Mouse (Mus musculus): ENCODE measurements at regions not wholly inside any gene's neighbourhood (a gene's known extent, or its start where the extent isn't known, plus 50 kb on each side); places are given as distances from the start of the nearest gene placed in this dataset.

DNA sequence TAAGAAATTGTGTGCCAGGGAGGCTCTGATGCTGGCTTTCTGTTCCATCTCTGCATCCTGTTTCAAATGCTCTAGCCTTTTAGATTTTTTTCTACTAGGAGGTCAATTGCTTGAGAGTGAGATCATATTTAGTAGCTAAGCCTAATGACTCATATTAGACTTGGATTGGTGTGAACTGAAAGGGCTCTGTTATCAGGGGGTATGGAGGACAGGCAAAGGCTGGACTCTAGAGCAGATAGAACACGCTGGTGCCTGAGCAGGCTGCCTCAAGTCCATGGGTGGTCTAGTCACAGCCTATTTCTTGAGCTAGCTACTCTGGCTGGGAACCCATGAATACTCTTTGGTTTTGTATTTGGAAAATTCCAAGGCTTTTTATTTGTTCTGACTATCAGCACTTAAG is 66.2 kb upstream of the Tnik start:
- Histone ChIP-seq H3K27me3 (replicated peaks) (no peaks in the 10 kb centered on the region), H3K27ac (ENCODE audit: insufficient read depth, low read depth) (no peak overlapping the region), H3K36me3 (replicated peaks in 1 of 2; ENCODE audit: control insufficient read depth in 1 of 2, insufficient read depth in 1 of 2, low read length in 1 of 2) (no peaks in the 10 kb centered on the region), H3K9ac (ENCODE audit: insufficient read depth, low read depth) (no peak overlapping the region), H3K4me3 (replicated peaks in 1 of 3; ENCODE audit: low read depth in 2 of 3, low read length in 2 of 3, poor library complexity in 1 of 3) (no peak overlapping the region), H3K9me3 (replicated peaks; ENCODE audit: low read length) (peaks cover 52% of the 10 kb centered on the region), H3K4me1 (ENCODE audit: control insufficient read depth in 1 of 2, insufficient read depth in 2 of 2) (no peaks in the 10 kb centered on the region), H3K4me2 (ENCODE audit: insufficient read depth, low read depth, poor library complexity, severe bottlenecking) (no peak overlapping the region), H3K79me2 (replicated peaks; ENCODE audit: control insufficient read depth, extremely low read depth, insufficient read depth, poor library complexity, severe bottlenecking) (no peaks in the 10 kb centered on the region)
- no peak for DNase-seq (ENCODE audit: extremely low read depth)
- TF ChIP-seq ETS1 (conservative IDR thresholded peaks at IDR 0.05; ENCODE audit: low read depth, low read length): no peak
- no peak for TF ChIP-seq CHD2 (IDR thresholded peaks at IDR 0.05; ENCODE audit: low read length)
- no peak for TF ChIP-seq TBP (conservative IDR thresholded peaks at IDR 0.05; ENCODE audit: low read depth, low read length)
- dilution Hi-C loops (cut with MboI; ENCODE audit: extremely low pct_ligation_motif_present, extremely low pct_unique_long_range_greater_than_20kb, low sequenced_read_pairs) (no loop called here), in situ Hi-C loops (cut with MboI; ENCODE audit: low pct_ligation_motif_present, low pct_unique_long_range_greater_than_20kb, low sequenced_read_pairs) (no loop called here)

DNA sequence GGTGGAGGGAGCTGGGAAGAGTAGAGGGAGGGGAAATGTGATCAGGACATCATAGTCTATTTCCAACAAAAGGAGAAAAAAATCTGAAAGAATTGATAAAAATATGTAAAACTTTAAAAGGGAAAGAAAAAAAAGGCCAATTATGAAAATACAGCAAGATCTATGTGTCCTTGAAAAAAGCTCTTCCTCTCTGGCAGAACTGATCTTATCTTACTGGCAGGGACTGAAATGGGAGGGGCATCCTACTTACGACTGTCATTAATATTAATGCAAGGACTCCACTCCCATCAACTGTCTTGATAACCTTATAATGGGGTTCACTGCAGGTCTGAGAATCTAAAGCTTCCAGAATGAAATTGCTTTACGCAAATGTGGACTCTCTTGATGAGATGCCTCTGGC is 53.7 kb upstream of the Tnik start:
- TF ChIP-seq ZMIZ1 (IDR thresholded peaks at IDR 0.05; ENCODE audit: low read depth, low read length) (no peak), MAZ (IDR thresholded peaks at IDR 0.05; ENCODE audit: low read depth, low read length) (no peak), NELFE (IDR thresholded peaks at IDR 0.05; ENCODE audit: low read depth, low read length) (no peak), ZNF384 (IDR thresholded peaks at IDR 0.05; ENCODE audit: low read depth, low read length) (no peak), KAT2A (IDR thresholded peaks at IDR 0.05; ENCODE audit: insufficient replicate concordance, low read length) (no peak), EP300 (IDR thresholded peaks at IDR 0.05; ENCODE audit: low read length) (no peak), JUND (conservative IDR thresholded peaks at IDR 0.05; ENCODE audit: low read depth, low read length) (no peak), USF1 (IDR thresholded peaks at IDR 0.05; ENCODE audit: low read depth, low read length) (no peak), CHD2 (IDR thresholded peaks at IDR 0.05; ENCODE audit: low read length) (no peak), MYC (IDR thresholded peaks at IDR 0.05; ENCODE audit: low read depth, low read length) (no peak)

DNA sequence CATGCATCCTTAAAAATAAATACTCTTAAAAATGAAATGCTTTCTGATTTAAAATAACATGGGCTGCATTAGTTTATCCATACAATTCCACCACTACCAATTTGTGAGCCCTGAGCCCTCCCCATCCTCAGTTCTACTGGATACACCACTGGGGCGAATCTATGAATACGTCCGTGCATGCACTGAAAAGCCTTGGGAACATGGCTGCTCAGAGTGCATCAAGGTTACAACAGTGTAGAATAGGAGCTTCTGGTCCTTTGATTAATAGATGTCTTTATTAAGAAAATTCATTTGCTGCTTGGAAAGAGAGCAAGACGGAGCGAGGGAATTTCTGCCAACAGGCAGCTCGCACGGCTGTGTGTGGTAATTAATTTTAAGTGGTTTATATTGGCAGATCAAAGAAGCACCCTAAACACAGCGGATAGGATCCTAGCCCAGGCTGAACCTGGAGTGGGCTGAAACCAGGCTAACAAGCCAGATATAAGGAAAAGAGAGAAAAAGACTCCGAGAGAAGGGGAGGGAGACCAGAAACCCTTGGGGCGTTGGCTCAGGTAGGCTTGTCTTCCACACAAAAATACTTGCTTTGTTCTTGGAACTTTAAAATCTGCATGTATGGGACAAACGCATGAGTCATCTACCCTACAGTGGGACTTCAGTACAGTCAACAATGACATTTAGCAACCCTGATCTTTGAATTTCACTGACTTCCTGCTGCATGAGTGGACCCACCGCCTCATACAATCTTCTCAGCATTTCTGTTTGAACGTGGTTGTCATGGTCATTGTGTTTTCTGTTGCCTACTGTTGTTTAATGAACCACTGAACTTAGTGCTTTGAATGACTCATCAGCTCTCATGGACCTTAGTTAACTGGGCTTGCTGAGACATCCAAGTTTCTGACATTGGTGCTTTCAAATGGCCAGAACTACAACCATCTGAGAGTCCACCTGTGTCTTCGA is 51.9 kb upstream of the Tnik start:
- no peak overlapping the region for H3K27ac ChIP-seq (ENCODE audit: insufficient read depth, low read depth)
- TF ChIP-seq GABPA (IDR thresholded peaks at IDR 0.05; ENCODE audit: insufficient replicate concordance, low read depth, low read length) (no peak), CTCF (conservative IDR thresholded peaks at IDR 0.05 in 1 of 2, IDR thresholded peaks at IDR 0.05 in 1 of 2; ENCODE audit: low read depth in 2 of 2, low read length in 2 of 2) (no peak), ZMIZ1 (IDR thresholded peaks at IDR 0.05; ENCODE audit: low read depth, low read length) (no peak), RCOR1 (conservative IDR thresholded peaks at IDR 0.05; ENCODE audit: low read depth, low read length) (no peak), MAFK (IDR thresholded peaks at IDR 0.05; ENCODE audit: insufficient replicate concordance, low read length) (no peak), POLR2A (IDR thresholded peaks at IDR 0.05; ENCODE audit: low read depth, low read length) (no peak), E2F4 (IDR thresholded peaks at IDR 0.05; ENCODE audit: insufficient replicate concordance, low read depth, low read length) (no peak), PAX5 (IDR thresholded peaks at IDR 0.05; ENCODE audit: low read length) (no peak), TCF12 (IDR thresholded peaks at IDR 0.05; ENCODE audit: low read depth, low read length) (no peak), USF1 (IDR thresholded peaks at IDR 0.05; ENCODE audit: low read depth, low read length) (no peak), BHLHE40 (IDR thresholded peaks at IDR 0.05; ENCODE audit: low read depth, low read length) (no peak), TBP (conservative IDR thresholded peaks at IDR 0.05; ENCODE audit: low read depth, low read length) (no peak), CHD1 (IDR thresholded peaks at IDR 0.05; ENCODE audit: low read depth, low read length) (no peak), ELF1 (IDR thresholded peaks at IDR 0.05; ENCODE audit: low read depth, low read length) (no peak), SMC3 (IDR thresholded peaks at IDR 0.05; ENCODE audit: low read depth, low read length) (no peak), MYC (IDR thresholded peaks at IDR 0.05; ENCODE audit: low read depth, low read length) (no peak)
- no peaks in the 10 kb centered on the region for H3K79me2 ChIP-seq (replicated peaks; ENCODE audit: control insufficient read depth, extremely low read depth, insufficient read depth, poor library complexity, severe bottlenecking)
- DNase-seq (ENCODE audit: extremely low read depth): no peak
- no peaks in the 10 kb centered on the region for H3K36me3 ChIP-seq (replicated peaks in 1 of 2; ENCODE audit: control insufficient read depth in 1 of 2, insufficient read depth in 1 of 2, low read length in 1 of 2)
- in situ Hi-C loops (cut with MboI; ENCODE audit: low pct_ligation_motif_present, low pct_unique_long_range_greater_than_20kb, low sequenced_read_pairs) (no loop called here), dilution Hi-C loops (cut with MboI; ENCODE audit: extremely low pct_ligation_motif_present, extremely low pct_unique_long_range_greater_than_20kb, low sequenced_read_pairs) (no loop called here)
- H3K27me3 ChIP-seq (replicated peaks): no peaks in the 10 kb centered on the region
- no peak overlapping the region for H3K9ac ChIP-seq (ENCODE audit: insufficient read depth, low read depth)
- no peak overlapping the region for H3K4me2 ChIP-seq (ENCODE audit: insufficient read depth, low read depth, poor library complexity, severe bottlenecking)
- no peak overlapping the region for H3K4me3 ChIP-seq (replicated peaks in 1 of 3; ENCODE audit: low read depth in 2 of 3, low read length in 2 of 3, poor library complexity in 1 of 3)
- H3K4me1 ChIP-seq (ENCODE audit: control insufficient read depth in 1 of 2, insufficient read depth in 2 of 2): no peaks in the 10 kb centered on the region
- peaks cover 60% of the 10 kb centered on the region for H3K9me3 ChIP-seq (replicated peaks; ENCODE audit: low read length)

More for the DNA sequence above, 53.7 kb upstream of the Tnik start:
- Histone ChIP-seq H3K9me3 (replicated peaks; ENCODE audit: low read length) (peaks cover 55% of the 10 kb centered on the region), H3K36me3 (replicated peaks in 1 of 2; ENCODE audit: control insufficient read depth in 1 of 2, insufficient read depth in 1 of 2, low read length in 1 of 2) (no peaks in the 10 kb centered on the region), H3K27me3 (replicated peaks) (no peaks in the 10 kb centered on the region), H3K9ac (ENCODE audit: insufficient read depth, low read depth) (no peak overlapping the region), H3K79me2 (replicated peaks; ENCODE audit: control insufficient read depth, extremely low read depth, insufficient read depth, poor library complexity, severe bottlenecking) (no peaks in the 10 kb centered on the region), H3K4me3 (replicated peaks in 1 of 3; ENCODE audit: low read depth in 2 of 3, low read length in 2 of 3, poor library complexity in 1 of 3) (no peak overlapping the region), H3K4me1 (ENCODE audit: control insufficient read depth in 1 of 2, insufficient read depth in 2 of 2) (no peaks in the 10 kb centered on the region), H3K4me2 (ENCODE audit: insufficient read depth, low read depth, poor library complexity, severe bottlenecking) (no peak overlapping the region), H3K27ac (ENCODE audit: insufficient read depth, low read depth) (no peak overlapping the region)
- dilution Hi-C loops (cut with MboI; ENCODE audit: extremely low pct_ligation_motif_present, extremely low pct_unique_long_range_greater_than_20kb, low sequenced_read_pairs): no loop called here
- DNase-seq (ENCODE audit: extremely low read depth): no peak
- in situ Hi-C loops (cut with MboI; ENCODE audit: low pct_ligation_motif_present, low pct_unique_long_range_greater_than_20kb, low sequenced_read_pairs): no loop called here

All from CH12.LX (cell line).